Mouse (Mus musculus) G1E (cell line): ENCODE results near the gene Osbpl10.

Experiments used
- CTCF ChIP-seq: IDR thresholded peaks from 2 replicates; pipeline ENCODE4 v1.5.1; 2012; ENCODE audit warnings: low read depth, low read length, inconsistent platforms, mixed read lengths
- GATA2 ChIP-seq: IDR thresholded peaks from 2 replicates; pipeline ENCODE4 v1.6.1; 2012; ENCODE audit warnings: low read depth, low read length, inconsistent platforms, borderline replicate concordance
- POLR2AphosphoS5 ChIP-seq: IDR thresholded peaks from 2 replicates; pipeline ENCODE4 v1.6.1; 2012; ENCODE audit warnings: low read depth, low read length, inconsistent platforms; ENCODE audit not compliant: insufficient replicate concordance
- TAL1 ChIP-seq: conservative IDR thresholded peaks from 2 replicates; pipeline ENCODE4 v1.6.1; 2012; ENCODE audit warnings: low read depth, low read length, inconsistent platforms, mixed read lengths

- TF ChIP-seq CTCF (no peak), TAL1 (no peak), POLR2AphosphoS5 (no peak), GATA2 (no peak)
Observed at GRCm38 (mm10) chr9:115049981-115050720, 71.8 kb downstream of the Osbpl10 start.
